ENCODE assay signal across 10 mouse cellular contexts in the genomic region with DNA sequence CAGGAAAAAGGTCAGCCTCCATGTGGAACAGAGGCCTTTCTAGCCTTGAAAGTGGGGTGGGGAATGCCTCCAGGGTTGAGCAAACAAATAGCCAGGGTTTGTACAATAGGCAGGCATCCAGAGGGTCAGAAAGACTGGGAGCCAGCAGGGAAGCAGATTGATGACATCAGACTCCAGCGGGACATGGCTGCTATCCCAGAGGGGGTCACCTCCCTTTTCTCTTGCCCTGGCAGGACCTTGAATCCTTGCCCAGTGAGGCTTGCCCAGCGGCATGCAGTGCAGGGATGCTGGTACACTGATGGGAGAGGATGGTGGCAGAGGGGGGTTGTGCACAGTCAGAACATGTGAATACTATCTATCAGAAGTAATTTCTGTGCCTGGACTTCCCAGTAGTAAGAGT. TPM values are rescaled to one million over a fixed set of nuclear protein-coding genes. Genes with fewer than 3 reads are reported as not detected.
A peak's percentile ranks its signal among the peaks of the same experiment; 100 is the strongest.
DNase-seq lines count a peak whose midpoint lies in the region; ATAC-seq lines count a peak whose summit lies in the region.
"Had no signal": no experiment of that assay in that cellular context is flagged by ENCODE, and none has a peak within 500 bp of the region (broad histone marks: within the 10 kb centered on the region; RNA-seq: fewer than 3 reads in every experiment).

No protein-coding gene starts in this region.

- ATAC-seq in kidney, embryonic 15.5 days (replicated peaks; ENCODE audit: low FRiP score), result 0 out of 2 replicates have a peak, but pooled peaks have one; percentile 25

- H3K4me2 ChIP-seq in kidney, embryonic 15.5 days, result no peak overlapping the region

- H3K27me3 ChIP-seq in kidney, embryonic 15.5 days, result no peaks in the 10 kb centered on the region

- DNase-seq in gastrocnemius, postnatal 10 days, result peak; percentile 18
- no peak for DNase-seq in gastrocnemius, postnatal 36 days
- DNase-seq in 3T3-L1 (ENCODE audit: low read depth, low spot score), result peak; percentile 46
- peak; percentile 34 for DNase-seq in brain, adult 2 months (ENCODE audit: low read depth, low spot score)
- peak; percentile 26 for DNase-seq in ovary, postnatal 14 days (ENCODE audit: low spot score)
- DNase-seq in B cell, adult 2 months, result no peak
- no peak for DNase-seq in natural killer cell, adult 2 months (ENCODE audit: low spot score in 2 of 2)

- H3K4me3 ChIP-seq in kidney, embryonic 15.5 days (replicated peaks), result no peak overlapping the region

- intact Hi-C loops in gastrocnemius, postnatal 36 days (cut with DNase I), result no loop called here

- H3K4me1 ChIP-seq in kidney, embryonic 15.5 days, result peaks cover 5% of the 10 kb centered on the region

- H3K27ac ChIP-seq in kidney, embryonic 15.5 days, result no peak overlapping the region

- H3K9me3 ChIP-seq in kidney, embryonic 15.5 days (replicated peaks), result no peaks in the 10 kb centered on the region

- 46% methylated on average over 2 of the region's 2 CpGs for WGBS in kidney, embryonic 15.5 days

- no peak overlapping the region for H3K9ac ChIP-seq in kidney, embryonic 15.5 days

- H3K36me3 ChIP-seq in kidney, embryonic 15.5 days, result no peaks in the 10 kb centered on the region

RNA-seq across cellular contexts. Expression of a gene that starts 10.9 kb away (rescaled TPM):
- under 1 TPM; 0.28 to 0.47 TPM for total RNA-seq in gastrocnemius, postnatal 10 days (2021)
- total RNA-seq in gastrocnemius, postnatal 36 days (2021), result under 1 TPM in 1 of 2 experiments, not detected in 1; 0.18 TPM
- polyA plus RNA-seq in kidney, embryonic 15.5 days (2015; fragmentation: Nextera tagmentation; extraction: Ambion mirVana), result 0.18 and 0.32 TPM in 2 replicates
- total RNA-seq: neutrophil, adult 5-6 weeks had no signal

RNA-seq across cellular contexts. Expression of a gene that starts 28.9 kb away (rescaled TPM):
- total RNA-seq in gastrocnemius, postnatal 10 days (2021), result 1 to 10 TPM; 1.2 to 1.3 TPM
- total RNA-seq in gastrocnemius, postnatal 36 days (2021), result under 1 TPM; 0.67 to 0.79 TPM
- polyA plus RNA-seq in kidney, embryonic 15.5 days (2015; fragmentation: Nextera tagmentation; extraction: Ambion mirVana), result 0.23 and 0.47 TPM in 2 replicates
- total RNA-seq: neutrophil, adult 5-6 weeks had no signal
- polyA plus RNA-seq: embryonic facial prominence, embryonic 11.5 days had no signal

Comparison
In these comparisons a context has a peak if more than half of its experiments do, and no peak if none do; other contexts are left out.
1. DNase-seq: peak in gastrocnemius, postnatal 10 days (single experiment), 3T3-L1 (single experiment), brain, adult 2 months (single experiment) and ovary, postnatal 14 days (single experiment); none in gastrocnemius, postnatal 36 days (0 of 2), B cell, adult 2 months (0 of 2) and natural killer cell, adult 2 months (0 of 2).